Mouse (Mus musculus): ENCODE results near the gene Eva1a. TPM values are rescaled to one million over a fixed set of nuclear protein-coding genes. Genes with fewer than 3 reads are reported as not detected.

Eva1a gene
- polyA plus RNA-seq, 1 experiment from 2014 or later = 3.7 TPM

GRCm38 (mm10) chr6:82078875-82079274 lies 38.0 kb downstream of the Eva1a start:
- Histone ChIP-seq H3K27ac (replicated peaks) (no peak overlapping the region), H3K36me3 (no peaks in the 10 kb centered on the region), H3K4me1 (no peaks in the 10 kb centered on the region), H3K27me3 (ENCODE audit: low read depth, poor library complexity, severe bottlenecking) (no peaks in the 10 kb centered on the region), H3K9me3 (replicated peaks) (no peaks in the 10 kb centered on the region), H3K4me3 (no peak overlapping the region)
- DNase-seq (ENCODE audit: low spot score) = no peak
- WGBS = 93% methylated on average over 4 of the region's 4 CpGs

DNA sequence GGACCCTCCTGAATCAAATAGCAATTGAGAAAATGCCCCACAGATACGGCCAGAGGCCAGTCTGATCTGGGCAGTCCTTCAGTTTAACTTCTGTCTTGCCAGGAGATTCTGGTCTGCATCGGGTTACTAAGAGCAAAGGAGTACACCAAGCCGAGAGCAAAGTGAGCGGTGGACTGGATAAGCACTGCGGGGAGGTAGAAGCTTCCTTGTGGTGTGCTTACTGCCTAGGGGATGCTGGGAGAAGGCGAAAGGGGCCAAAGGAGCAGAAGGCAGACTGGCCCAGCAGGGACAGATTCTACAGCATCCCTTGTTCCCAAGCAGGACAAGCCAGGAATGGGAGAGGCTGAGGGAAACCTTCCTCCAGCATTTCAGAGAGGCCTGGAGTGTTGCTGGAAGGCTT lies 42.8 kb downstream of the Eva1a start:
- H3K27ac ChIP-seq (replicated peaks) = no peak overlapping the region
- no peaks in the 10 kb centered on the region for H3K27me3 ChIP-seq (ENCODE audit: low read depth, poor library complexity, severe bottlenecking)
- WGBS = 81% methylated on average over 6 of the region's 6 CpGs
- DNase-seq (ENCODE audit: low spot score) = no peak
- no peaks in the 10 kb centered on the region for H3K36me3 ChIP-seq
- no peaks in the 10 kb centered on the region for H3K4me1 ChIP-seq
- 0 out of 2 replicates have a peak, but pooled peaks cover 2% of the 10 kb centered on the region for H3K9me3 ChIP-seq (replicated peaks)
- no peak overlapping the region for H3K4me3 ChIP-seq

GRCm38 (mm10) chr6:82084235-82084634 lies 43.4 kb downstream of the Eva1a start:
- 0 out of 2 replicates have a peak, but pooled peaks cover 2% of the 10 kb centered on the region for H3K9me3 ChIP-seq (replicated peaks)
- H3K36me3 ChIP-seq = no peaks in the 10 kb centered on the region
- H3K27ac ChIP-seq (replicated peaks) = no peak overlapping the region
- no peak overlapping the region for H3K4me3 ChIP-seq
- 78% methylated on average over 3 of the region's 3 CpGs for WGBS
- DNase-seq (ENCODE audit: low spot score) = no peak
- H3K27me3 ChIP-seq (ENCODE audit: low read depth, poor library complexity, severe bottlenecking) = no peaks in the 10 kb centered on the region
- no peaks in the 10 kb centered on the region for H3K4me1 ChIP-seq

GRCm38 (mm10) chr6:82085313-82085908 lies 44.6 kb downstream of the Eva1a start:
- no peak for DNase-seq (ENCODE audit: low spot score)
- Histone ChIP-seq H3K4me1 (no peaks in the 10 kb centered on the region), H3K27me3 (ENCODE audit: low read depth, poor library complexity, severe bottlenecking) (peaks cover 8% of the 10 kb centered on the region), H3K4me3 (no peak overlapping the region), H3K36me3 (no peaks in the 10 kb centered on the region), H3K9me3 (replicated peaks) (0 out of 2 replicates have a peak, but pooled peaks cover 2% of the 10 kb centered on the region), H3K27ac (replicated peaks) (no peak overlapping the region)
- WGBS = 92% methylated on average over 8 of the region's 8 CpGs

DNA sequence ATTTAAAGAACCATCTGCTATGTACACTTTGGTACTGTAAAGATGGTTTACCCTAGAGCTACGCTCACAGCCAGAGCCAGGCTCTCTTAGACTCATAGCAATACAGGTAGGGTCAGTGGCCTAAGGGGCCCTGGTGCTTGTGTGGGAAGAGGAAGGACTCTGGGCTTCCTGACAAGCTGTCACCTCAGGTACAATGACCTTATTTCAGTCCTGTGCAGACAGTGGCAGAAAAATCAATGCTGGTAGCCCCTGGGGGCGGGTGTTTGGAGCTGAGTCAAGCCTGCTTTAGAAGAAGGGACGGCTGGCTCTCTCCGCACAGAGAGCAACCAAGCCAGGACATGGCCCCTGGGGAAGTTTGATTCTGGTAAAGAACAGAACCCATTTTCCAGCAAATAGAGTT lies 47.3 kb downstream of the Eva1a start:
- Histone ChIP-seq H3K4me1 (peaks cover 15% of the 10 kb centered on the region), H3K27ac (replicated peaks) (no peak overlapping the region), H3K27me3 (ENCODE audit: low read depth, poor library complexity, severe bottlenecking) (peaks cover 35% of the 10 kb centered on the region), H3K36me3 (no peaks in the 10 kb centered on the region), H3K4me3 (no peak overlapping the region), H3K9me3 (replicated peaks) (0 out of 2 replicates have a peak, but pooled peaks cover 2% of the 10 kb centered on the region)
- 81% methylated on average over 4 of the region's 4 CpGs for WGBS
- no peak for DNase-seq (ENCODE audit: low spot score)

DNA sequence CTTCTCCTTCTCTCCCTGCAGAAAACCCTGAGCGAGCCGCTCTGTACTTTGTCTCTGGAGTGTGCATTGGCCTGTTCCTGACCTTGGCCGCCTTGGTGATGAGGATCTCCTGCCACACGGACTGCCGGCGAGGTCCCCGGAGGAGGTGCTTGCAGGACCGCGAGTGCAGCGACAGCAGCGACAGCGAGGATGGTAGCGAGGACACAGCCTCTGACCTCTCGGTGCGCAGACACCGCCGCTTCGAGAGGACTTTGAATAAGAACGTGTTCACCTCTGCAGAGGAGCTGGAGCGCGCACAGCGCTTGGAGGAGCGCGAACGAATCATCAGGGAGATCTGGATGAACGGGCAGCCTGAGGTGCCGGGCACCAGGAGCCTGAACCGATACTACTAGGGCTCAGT lies 50.9 kb downstream of the Eva1a start:
- DNase-seq (ENCODE audit: low spot score) = peak; percentile 60
- peaks cover 56% of the 10 kb centered on the region for H3K27me3 ChIP-seq (ENCODE audit: low read depth, poor library complexity, severe bottlenecking)
- no peaks in the 10 kb centered on the region for H3K36me3 ChIP-seq
- no peaks in the 10 kb centered on the region for H3K9me3 ChIP-seq (replicated peaks)
- peaks cover 15% of the 10 kb centered on the region for H3K4me1 ChIP-seq
- WGBS = 1% methylated on average over 28 of the region's 28 CpGs
- peak overlapping the region; percentile 52 for H3K4me3 ChIP-seq
- H3K27ac ChIP-seq (replicated peaks) = peak overlapping the region; percentile 61

DNA sequence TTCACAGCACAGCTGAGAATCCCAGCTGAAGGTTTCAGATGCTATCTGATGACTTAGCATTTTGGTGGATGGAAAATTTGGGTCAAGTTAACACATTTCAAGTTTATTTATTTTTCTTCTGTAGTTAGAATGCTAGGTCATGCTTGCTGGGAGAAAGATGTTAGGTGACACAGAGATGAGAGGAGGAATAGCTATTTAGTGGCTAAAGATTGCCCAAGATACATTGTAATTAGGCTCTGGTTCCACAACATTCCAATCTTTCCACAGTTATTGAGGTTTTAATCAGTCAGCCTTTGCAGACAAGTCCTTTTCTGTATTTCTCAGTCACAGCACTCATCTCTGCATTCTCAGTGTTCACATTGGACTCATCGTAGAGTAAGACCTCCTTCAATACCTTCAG lies 56.9 kb downstream of the Eva1a start:
- H3K4me3 ChIP-seq = no peak overlapping the region
- H3K27ac ChIP-seq (replicated peaks) = no peak overlapping the region
- H3K9me3 ChIP-seq (replicated peaks) = no peaks in the 10 kb centered on the region
- DNase-seq (ENCODE audit: low spot score) = no peak
- WGBS = 95% methylated on average over 1 of the region's 1 CpGs
- H3K36me3 ChIP-seq = no peaks in the 10 kb centered on the region
- H3K27me3 ChIP-seq (ENCODE audit: low read depth, poor library complexity, severe bottlenecking) = peaks cover 25% of the 10 kb centered on the region
- H3K4me1 ChIP-seq = peaks cover 3% of the 10 kb centered on the region; the same call in 1 of the 2 replicates

GRCm38 (mm10) chr6:82098456-82098855 lies 57.6 kb downstream of the Eva1a start:
- H3K27ac ChIP-seq (replicated peaks) = no peak overlapping the region
- no peaks in the 10 kb centered on the region for H3K4me1 ChIP-seq
- H3K27me3 ChIP-seq (ENCODE audit: low read depth, poor library complexity, severe bottlenecking) = peaks cover 18% of the 10 kb centered on the region
- H3K36me3 ChIP-seq = no peaks in the 10 kb centered on the region
- DNase-seq (ENCODE audit: low spot score) = no peak
- H3K4me3 ChIP-seq = no peak overlapping the region
- H3K9me3 ChIP-seq (replicated peaks) = no peaks in the 10 kb centered on the region
- whole genome bisulfite sequencing = 90% methylated on average over 1 of the region's 1 CpGs

DNA sequence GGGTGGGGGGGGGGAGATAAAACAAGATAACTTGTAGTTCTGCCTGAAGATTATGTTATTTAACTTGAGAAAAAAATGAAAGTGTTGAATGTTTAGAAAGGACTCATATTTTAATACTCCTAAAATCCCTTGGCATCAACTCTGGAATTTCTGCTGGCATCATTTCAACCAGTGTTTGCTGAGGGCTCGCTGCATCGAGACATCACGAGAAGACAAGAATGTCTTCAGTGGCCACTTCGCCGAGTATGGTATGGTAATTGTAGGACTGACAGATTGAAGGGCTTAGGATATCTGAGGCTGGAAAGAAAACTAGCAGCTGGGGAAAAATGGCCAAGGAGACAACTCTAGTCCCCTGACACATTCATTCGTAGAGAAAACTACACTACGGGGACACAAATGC lies 69.6 kb downstream of the Eva1a start:
- Histone ChIP-seq H3K4me3 (no peak overlapping the region), H3K4me1 (peaks cover 6% of the 10 kb centered on the region), H3K27me3 (ENCODE audit: low read depth, poor library complexity, severe bottlenecking) (no peaks in the 10 kb centered on the region), H3K36me3 (no peaks in the 10 kb centered on the region), H3K9me3 (replicated peaks) (no peaks in the 10 kb centered on the region), H3K27ac (replicated peaks) (no peak overlapping the region)
- WGBS = 91% methylated on average over 7 of the region's 7 CpGs
- DNase-seq (ENCODE audit: low spot score) = no peak

GRCm38 (mm10) chr6:82111111-82111510 lies 70.3 kb downstream of the Eva1a start:
- DNase-seq (ENCODE audit: low spot score) = no peak
- 89% methylated on average over 1 of the region's 1 CpGs for WGBS
- no peak overlapping the region for H3K27ac ChIP-seq (replicated peaks)

GRCm38 (mm10) chr6:82111540-82111939 lies 70.7 kb downstream of the Eva1a start:
- Histone ChIP-seq H3K4me1 (peaks cover 6% of the 10 kb centered on the region), H3K36me3 (no peaks in the 10 kb centered on the region), H3K27me3 (ENCODE audit: low read depth, poor library complexity, severe bottlenecking) (no peaks in the 10 kb centered on the region; the same call in 1 of the 2 replicates), H3K27ac (replicated peaks) (no peak overlapping the region), H3K4me3 (no peak overlapping the region), H3K9me3 (replicated peaks) (no peaks in the 10 kb centered on the region)
- no peak for DNase-seq (ENCODE audit: low spot score)
- WGBS = 86% methylated on average over 3 of the region's 3 CpGs

More at GRCm38 (mm10) chr6:82111111-82111510, 70.3 kb downstream of the Eva1a start:
- peaks cover 6% of the 10 kb centered on the region for H3K4me1 ChIP-seq
- H3K9me3 ChIP-seq (replicated peaks) = no peaks in the 10 kb centered on the region
- H3K4me3 ChIP-seq = no peak overlapping the region
- no peaks in the 10 kb centered on the region for H3K27me3 ChIP-seq (ENCODE audit: low read depth, poor library complexity, severe bottlenecking)
- no peaks in the 10 kb centered on the region for H3K36me3 ChIP-seq

GRCm38 (mm10) chr6:82112127-82113090 lies 71.6 kb downstream of the Eva1a start:
- H3K9me3 ChIP-seq (replicated peaks) = no peaks in the 10 kb centered on the region
- H3K27me3 ChIP-seq (ENCODE audit: low read depth, poor library complexity, severe bottlenecking) = no peaks in the 10 kb centered on the region; the same call in 1 of the 2 replicates
- H3K27ac ChIP-seq (replicated peaks) = no peak overlapping the region
- H3K36me3 ChIP-seq = no peaks in the 10 kb centered on the region
- peaks cover 6% of the 10 kb centered on the region for H3K4me1 ChIP-seq
- no peak overlapping the region for H3K4me3 ChIP-seq
- DNase-seq (ENCODE audit: low spot score) = no peak
- 84% methylated on average over 14 of the region's 14 CpGs for WGBS

All from midbrain, embryonic 10.5 days (tissue).